Mouse (Mus musculus) urinary bladder, postnatal 14 days (tissue): ENCODE measurements around the gene Rnaset2b.
"Not testable (repeated sequence)": the region's sequence is repeated elsewhere in the genome, so short reads cannot be mapped to it uniquely, and the experiment has no call there.

Source experiments
- DNase-seq: peaks from one replicate; pipeline ENCODE4 v3.0.0; 2021; ENCODE audit warnings: low spot score

Gene Rnaset2b

GRCm38 (mm10) chr17:6970334-6970733, at the start of gene Rnaset2b:
Rnaset2b (plus strand) TSS chr17:6970634.
- DNase-seq: not testable (repeated sequence)

- not testable (repeated sequence) for DNase-seq
These were observed 38.8 kb upstream of the Rnaset2b start for GRCm38 (mm10) chr17:6931625-6932024.

- DNase-seq: not testable (repeated sequence)
These were observed 27.9 kb upstream of the Rnaset2b start for GRCm38 (mm10) chr17:6942560-6942959.

- not testable (repeated sequence) for DNase-seq
These were observed 22.8 kb upstream of the Rnaset2b start for GRCm38 (mm10) chr17:6947637-6947983.

GRCm38 (mm10) chr17:6947984-6948768, 22.3 kb upstream of the Rnaset2b start, which contains the start of gene Rsph3b:
Rsph3b (minus strand) TSS chr17:6948682.
- DNase-seq: peak; percentile 87

GRCm38 (mm10) chr17:6948769-6949228, 21.6 kb upstream of the Rnaset2b start:
- not testable (repeated sequence) for DNase-seq

GRCm38 (mm10) chr17:6958881-6959280, 11.6 kb upstream of the Rnaset2b start:
- not testable (repeated sequence) for DNase-seq

- DNase-seq: not testable (repeated sequence)
These were observed 10.7 kb upstream of the Rnaset2b start for GRCm38 (mm10) chr17:6959543-6960259.

GRCm38 (mm10) chr17:6960349-6960748, 10.1 kb upstream of the Rnaset2b start:
- DNase-seq: not testable (repeated sequence)

- peak; percentile 22 for DNase-seq
These were observed 9.7 kb upstream of the Rnaset2b start, which contains the start of gene Tagap1 for GRCm38 (mm10) chr17:6960776-6961175. Tagap1 (minus strand) TSS chr17:6961156.

GRCm38 (mm10) chr17:6961181-6962000, 9.0 kb upstream of the Rnaset2b start:
- DNase-seq: not testable (repeated sequence)

GRCm38 (mm10) chr17:6962339-6962738, 8.1 kb upstream of the Rnaset2b start:
- not testable (repeated sequence) for DNase-seq

- not testable (repeated sequence) for DNase-seq
These were observed 7.5 kb upstream of the Rnaset2b start for GRCm38 (mm10) chr17:6962936-6963335.

- peak; percentile 23 for DNase-seq
These were observed 5.1 kb upstream of the Rnaset2b start for GRCm38 (mm10) chr17:6965364-6965763.

- DNase-seq: not testable (repeated sequence)
These were observed 2.8 kb upstream of the Rnaset2b start for GRCm38 (mm10) chr17:6967673-6968072.

GRCm38 (mm10) chr17:6971238-6971637, 804 bp downstream of the Rnaset2b start:
- not testable (repeated sequence) for DNase-seq

GRCm38 (mm10) chr17:6972836-6973396, 2.5 kb downstream of the Rnaset2b start:
- DNase-seq: not testable (repeated sequence)

GRCm38 (mm10) chr17:6974985-6975384, 4.6 kb downstream of the Rnaset2b start:
- not testable (repeated sequence) for DNase-seq

GRCm38 (mm10) chr17:6978287-6979248, 8.1 kb downstream of the Rnaset2b start, which contains the start of gene Gm49721:
Gm49721 (plus strand) TSS chr17:6978904.
- peak; percentile 64 for DNase-seq

GRCm38 (mm10) chr17:6979380-6979779, 8.9 kb downstream of the Rnaset2b start:
- DNase-seq: not testable (repeated sequence)
